Mouse (Mus musculus) ovary, postnatal 36 days (tissue): ENCODE results near the gene 1700092M07Rik.

Source experiments
- DNase-seq: peaks from one replicate; pipeline ENCODE4 v3.0.0; 2022; ENCODE audit warnings: low spot score, mixed read lengths

The 1700092M07Rik gene

DNA sequence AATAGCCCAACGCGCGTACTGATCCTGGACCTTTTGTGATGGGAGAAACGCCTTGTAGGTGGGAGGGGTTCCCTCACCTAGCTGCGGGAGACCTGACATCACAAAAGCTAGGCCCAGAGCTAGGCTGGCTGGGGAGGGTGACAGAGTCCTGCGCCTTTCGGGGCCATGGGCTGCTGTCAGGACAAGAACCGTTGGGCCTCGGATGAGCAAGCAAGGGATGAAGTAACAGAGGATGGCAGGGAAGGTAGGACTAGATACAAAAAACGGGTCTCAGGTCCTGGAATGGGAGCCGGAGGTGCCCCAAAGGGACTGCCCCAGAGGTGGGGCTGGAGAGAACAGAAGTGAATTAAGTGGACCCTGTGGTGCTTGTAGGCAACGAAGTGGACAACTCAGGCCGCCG lies at the start of gene 1700092M07Rik:
1700092M07Rik (plus strand) TSS at position 116 of the 400 bp plus-strand sequence.
- no peak for DNase-seq

DNA sequence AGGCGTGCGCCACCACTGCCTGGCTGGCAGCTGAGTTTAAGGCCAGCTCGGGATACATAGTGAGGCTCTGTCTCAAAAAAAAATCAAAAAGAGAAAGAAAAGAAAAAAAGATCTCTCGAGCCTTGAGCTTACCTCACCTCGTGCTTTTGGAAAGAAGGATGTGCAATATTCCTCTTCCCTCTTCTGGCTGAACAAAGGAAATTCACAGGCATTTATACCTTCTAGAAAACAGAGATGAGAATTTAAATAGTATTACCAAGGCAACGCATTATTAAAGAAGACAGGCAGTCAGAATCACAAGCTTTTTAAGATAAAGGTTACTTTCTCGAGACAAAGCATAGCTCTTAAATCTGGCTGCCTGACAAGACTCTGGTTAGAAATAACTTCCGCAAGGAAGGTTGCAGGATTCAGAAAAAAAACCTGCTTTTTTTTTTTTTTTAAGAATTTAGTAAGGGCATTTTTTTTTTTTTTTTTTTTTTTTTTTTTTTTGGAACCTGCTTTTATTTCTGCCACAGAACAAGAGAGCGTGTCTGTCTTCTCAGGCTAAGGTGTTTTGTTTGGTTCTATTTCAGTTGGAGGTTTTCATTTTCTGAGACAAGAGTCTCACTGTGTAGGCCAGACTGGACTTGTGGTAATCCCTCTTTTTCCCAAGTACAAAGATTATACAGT lies 48.5 kb upstream of the 1700092M07Rik start:
- no peak for DNase-seq

DNA sequence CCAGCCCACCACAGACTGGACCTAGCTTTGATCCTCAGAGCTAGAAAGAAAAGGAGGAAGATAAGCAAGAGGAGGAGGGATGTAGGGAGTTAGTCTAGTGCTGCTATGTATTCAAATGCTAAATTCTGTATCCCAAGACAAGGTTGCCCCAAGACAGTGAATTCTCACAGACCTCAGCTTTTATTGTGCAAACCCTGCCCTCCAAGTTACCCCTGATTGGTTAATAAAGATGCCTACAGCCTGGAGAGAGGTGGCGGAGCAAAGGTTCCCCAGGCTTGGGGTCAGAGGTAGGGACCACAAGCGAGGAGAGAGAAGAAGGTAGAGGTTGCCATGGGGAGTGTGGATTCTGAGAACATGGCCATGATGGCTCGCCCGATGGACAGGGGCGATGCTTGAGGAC lies 47.8 kb upstream of the 1700092M07Rik start:
- DNase-seq = no peak

DNA sequence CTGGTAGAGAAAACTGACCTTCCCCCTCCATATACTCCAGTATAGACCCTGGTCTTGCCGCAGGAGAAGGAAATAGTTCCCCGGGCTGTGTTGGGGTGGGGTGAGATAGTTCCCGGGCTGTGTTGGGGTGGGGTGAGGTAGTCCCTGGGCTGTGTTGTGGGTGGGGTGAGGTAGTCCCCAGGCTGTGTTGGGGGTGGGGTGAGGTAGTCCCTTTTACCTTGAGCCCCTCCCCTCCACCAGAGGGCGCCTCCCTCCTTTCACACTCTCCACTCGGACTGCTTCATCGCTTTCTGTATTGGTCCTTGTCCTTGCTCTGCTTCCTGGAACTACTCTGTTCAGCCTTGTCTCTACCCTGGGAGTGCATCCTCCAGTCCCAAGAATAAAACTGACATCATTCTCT lies 45.2 kb upstream of the 1700092M07Rik start:
- DNase-seq = peak; percentile 53

DNA sequence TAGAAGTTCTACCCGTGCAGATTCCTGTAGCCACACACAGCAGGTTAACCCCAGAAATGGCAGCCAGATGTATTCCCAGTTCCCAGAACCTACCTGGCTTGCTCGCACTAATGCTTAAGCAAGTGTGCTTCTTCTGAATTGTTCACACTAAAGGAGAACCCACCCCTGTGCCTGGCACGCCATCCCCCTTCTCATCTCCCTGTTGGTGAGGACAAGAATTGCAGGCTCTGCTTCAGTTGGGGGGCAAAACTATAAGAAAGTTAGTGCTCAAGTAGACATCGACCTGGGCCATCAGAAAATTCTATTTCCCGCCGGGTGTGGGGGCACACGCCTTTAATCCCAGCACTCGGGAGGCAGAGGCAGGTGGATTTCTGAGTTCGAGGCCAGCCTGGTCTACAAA lies 40.9 kb upstream of the 1700092M07Rik start:
- no peak for DNase-seq

DNA sequence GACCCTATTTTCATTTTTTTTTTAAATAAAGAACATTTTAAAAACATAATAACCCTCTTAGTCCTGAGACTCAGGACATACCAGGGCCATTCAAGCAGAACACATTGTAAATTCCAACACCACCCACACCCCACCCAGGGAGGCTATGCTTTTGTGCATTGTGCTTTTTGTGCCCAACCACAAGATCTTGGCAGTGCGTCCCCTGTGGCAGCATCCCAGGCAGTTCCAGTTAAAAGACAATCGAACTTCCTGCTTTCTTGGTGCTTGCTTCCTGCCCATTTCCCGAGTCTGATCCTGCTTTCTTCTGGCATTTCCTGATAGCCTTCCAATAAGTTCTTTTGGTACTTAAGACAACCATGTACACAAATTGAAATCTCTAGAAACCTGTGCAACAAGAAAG lies 38.1 kb upstream of the 1700092M07Rik start:
- DNase-seq = peak; percentile 26

DNA sequence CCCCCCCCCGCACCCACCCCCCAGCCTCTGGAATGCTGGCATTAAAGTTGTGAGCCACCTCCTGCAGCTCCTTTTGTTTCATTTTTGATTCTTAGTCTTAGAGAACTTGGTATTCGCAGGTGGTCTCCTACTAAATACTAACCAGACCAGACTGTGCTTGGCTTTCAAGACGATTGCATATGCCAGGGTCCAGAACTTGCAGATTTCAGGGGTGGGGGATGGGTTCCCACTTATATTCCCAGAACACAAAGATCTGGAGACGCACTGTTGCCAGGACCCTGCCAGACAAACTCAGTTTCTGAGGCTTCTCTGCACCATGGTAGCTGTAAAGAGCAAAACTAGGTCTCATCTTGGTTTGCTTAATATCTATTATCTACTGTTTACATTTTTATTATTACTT lies 36.9 kb upstream of the 1700092M07Rik start:
- DNase-seq = no peak

DNA sequence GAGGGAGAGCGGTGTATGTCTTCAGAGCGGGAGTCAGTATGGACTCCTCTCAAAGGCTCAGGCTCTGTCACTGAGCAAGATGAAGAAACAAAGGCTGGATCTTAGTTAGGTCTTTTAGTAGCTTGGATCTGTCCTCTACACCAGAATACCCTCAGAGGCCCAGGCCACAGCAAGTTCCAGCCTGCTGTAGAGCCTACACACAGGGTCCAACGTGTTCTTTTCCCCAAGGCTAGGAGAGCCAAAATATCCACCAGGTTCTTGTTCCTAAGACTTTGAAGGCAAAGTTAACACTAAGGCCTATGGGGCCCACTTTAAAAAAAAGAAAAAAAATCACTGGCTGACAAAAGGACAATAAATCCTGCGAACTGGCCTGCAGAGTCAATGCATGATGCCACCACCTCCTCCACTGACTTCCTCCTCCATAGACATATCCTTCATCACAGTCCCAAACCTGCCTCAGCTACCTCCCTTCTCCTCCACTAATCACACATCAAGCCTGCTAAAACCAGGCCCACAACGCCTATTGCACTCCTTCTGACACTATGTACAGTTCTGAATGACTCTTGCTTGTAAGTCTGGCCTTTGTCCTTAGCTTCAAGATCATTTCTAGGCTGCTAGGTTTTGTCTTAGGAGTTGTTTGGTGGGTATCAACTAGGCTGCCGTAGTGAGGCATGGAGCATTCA lies 35.4 kb upstream of the 1700092M07Rik start:
- no peak for DNase-seq

DNA sequence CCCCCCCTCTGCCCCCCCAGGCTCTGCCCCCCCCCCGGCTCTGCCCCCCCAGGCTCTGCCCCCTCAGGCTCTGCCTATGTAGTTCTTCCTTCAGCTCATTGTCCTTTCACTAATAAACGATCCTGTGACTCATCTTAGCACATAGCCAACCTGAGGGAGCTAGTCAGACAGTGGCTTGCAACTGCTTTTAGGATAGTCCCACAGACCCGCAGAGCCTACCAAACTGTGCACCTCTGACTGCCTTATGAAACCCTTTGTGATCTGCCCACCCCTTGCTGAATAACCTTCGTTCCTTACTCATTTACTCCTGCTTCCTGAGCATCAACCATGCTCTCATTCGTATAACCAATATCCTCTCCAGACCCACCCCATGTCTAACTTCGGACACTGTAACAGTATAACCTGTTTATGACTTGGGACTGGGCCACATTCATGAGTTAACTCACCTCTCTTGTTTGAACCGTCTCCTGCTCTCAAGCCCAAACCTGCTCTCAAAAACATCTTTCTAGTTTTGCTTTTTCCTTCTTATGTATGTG lies 34.3 kb upstream of the 1700092M07Rik start:
- DNase-seq = no peak

DNA sequence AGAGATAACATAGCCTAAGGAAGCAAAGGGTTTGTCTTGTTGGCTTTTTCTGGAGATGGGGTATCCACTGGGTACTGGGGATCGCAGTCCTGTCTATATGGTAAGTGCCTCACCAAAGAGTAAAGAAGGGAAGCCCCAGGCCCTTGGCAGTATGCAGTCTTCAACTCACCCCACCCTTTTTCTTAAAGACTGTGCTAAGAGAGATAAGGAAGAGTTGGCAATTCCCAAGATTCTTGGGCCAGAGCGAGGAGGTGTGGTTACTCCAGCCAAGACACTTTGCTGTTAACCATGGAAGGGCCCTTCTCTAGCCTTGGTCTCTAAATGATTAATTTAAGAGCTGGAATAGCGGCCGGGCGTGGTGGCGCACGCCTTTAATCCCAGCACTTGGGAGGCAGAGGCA lies 33.6 kb upstream of the 1700092M07Rik start:
- DNase-seq = no peak

DNA sequence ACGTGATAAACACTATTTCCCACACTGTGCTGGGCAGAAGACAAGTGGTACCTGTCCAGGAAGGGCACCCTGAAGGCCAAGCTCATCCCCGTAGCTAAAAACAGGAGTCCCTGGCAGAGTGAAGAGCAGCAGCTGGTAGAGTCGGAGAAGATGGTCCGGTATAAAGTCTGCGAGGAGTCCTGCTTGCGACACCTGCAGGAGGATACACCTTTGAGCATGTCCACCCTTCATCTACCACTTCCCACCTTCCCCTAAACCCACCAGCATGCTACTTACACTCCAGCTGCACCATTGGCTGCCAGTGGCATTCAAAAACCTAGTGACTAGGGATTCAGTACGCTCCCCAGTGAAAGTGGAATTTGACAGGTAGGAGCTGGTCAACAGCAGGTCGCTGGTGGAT lies 31.6 kb upstream of the 1700092M07Rik start:
- no peak for DNase-seq

DNA sequence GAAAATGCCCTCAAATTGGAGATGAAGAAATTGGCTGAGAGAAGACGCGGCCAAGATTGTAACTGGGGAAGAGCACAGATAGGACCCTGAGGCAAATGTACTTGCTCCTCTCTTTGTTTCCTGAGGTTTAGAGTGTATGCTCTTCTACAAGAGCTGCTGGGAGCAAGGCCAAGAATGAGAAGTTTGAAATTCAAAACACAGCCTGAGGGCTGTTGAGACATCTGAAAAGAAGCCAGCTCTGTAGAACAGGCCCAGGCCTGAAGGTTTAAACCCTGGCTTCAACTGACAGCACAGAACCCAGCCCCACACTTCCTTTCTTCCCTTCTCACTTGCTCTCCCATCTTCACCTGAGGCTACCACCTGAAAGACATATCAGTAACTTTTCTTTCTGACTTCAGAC lies 30.5 kb upstream of the 1700092M07Rik start:
- no peak for DNase-seq

DNA sequence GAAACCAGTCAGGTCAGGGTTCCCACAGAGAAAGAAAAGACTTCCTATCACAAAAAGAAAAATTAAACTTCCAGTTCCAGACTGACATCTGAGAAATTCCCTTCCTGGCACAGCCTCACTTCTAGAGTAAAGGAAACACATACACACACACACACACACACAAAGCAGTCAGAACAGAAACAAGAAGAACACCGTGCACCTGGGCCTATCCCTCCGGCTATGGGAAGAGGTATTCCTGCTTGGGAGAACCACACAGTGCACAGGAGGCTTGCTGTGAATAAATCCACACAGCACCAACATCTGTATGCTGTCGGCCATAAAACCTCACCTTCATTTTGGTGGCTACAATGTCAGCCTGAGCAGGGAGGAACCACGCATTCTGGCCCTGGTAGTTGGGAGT lies 29.0 kb upstream of the 1700092M07Rik start:
- DNase-seq = no peak

DNA sequence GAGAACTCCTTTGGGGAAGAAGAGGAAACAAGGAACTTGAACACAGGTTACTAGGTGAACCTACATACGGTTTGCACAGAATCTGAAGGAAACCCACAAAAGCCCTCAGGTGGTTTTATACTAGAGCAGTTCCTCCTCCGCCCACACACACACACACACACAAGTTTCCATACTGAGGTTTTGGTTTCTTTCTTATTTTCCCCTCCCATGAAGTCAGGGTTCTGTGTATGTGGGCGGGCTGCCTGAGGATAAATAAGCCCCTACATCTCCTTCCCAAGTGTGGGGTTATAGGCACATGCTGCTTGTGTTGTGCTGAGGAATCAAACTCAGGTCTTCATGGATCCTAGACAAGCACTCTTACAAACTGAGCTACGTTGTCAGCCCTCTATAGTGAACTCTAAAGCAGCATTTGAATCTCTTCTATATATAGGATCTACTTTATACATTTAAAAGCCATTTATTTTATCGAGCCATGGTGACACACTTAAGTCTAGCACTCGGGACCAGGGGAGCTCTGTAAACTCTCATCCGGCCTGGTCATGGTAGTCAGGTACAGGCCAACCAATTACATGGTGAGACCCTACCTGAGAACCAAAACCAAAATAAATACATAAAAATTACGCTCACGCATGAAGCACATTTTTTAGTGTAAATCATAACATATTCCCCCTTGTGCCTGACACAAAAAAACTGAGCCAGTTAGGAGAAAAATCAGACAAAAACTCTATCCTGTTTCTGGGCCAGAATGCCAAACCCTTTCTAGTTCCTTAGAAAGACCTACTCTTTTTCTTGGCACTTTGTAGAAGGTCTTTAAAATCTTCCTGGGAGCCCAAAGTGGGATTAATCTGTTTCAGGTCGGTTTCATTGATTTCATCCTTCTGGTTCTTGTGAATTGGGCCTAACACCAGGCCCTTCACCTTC lies 28.3 kb upstream of the 1700092M07Rik start:
- no peak for DNase-seq

DNA sequence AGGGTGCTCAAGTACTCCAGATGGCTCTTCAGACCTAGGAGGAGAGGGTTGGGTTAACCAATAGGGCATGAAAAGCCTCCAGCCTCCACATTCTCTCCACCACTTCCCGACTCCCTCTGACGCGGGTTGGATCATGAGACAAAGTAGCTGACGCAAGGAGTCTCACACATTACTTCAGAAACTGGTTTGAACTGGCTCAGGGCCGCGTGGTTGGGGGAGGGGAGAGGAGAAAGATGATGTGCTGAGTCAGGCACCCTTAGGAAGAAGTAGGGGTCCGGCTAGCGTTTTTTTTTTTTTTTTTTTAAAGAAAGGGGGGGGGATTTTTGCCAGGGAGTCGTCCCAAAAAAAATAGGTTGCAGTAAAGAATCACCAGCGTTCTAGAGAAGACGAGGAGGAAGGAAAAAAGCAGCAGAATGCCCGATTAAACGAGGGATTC lies 27.6 kb upstream of the 1700092M07Rik start:
- peak; percentile 73 for DNase-seq

DNA sequence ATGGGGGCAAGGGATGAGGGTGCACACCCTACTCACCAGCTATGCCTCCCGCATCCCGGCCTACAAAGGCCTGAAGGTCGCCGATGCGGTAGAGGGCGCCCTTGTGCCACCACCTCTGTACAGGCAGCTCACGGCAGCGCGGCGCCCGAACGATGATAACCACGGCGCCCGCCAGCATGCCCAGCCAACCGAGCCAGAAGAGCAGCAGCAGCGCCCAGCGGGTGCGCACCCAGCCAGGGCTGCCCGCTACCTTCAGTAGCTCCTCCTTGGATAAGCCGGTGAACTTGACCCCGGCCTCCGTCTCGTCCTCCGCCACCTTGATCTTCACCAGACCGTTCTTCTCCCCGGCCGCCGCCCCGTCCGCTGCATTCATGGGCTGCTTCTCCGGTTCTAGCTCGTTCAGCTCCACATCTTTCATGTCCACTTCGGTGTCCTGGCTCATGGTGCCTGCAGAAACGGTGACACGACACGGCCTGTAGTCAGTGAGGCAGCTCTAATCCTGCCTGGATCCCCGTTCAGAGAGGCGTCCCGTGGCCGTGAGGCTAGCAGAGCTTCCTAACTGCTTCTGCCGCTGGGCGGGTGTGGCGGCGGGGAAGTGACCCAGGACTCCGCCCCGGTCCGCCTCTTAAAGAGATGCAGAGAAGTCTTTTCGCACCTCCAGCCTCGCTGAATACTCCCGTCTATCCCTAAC lies 27.1 kb upstream of the 1700092M07Rik start:
- peak; percentile 93 for DNase-seq

DNA sequence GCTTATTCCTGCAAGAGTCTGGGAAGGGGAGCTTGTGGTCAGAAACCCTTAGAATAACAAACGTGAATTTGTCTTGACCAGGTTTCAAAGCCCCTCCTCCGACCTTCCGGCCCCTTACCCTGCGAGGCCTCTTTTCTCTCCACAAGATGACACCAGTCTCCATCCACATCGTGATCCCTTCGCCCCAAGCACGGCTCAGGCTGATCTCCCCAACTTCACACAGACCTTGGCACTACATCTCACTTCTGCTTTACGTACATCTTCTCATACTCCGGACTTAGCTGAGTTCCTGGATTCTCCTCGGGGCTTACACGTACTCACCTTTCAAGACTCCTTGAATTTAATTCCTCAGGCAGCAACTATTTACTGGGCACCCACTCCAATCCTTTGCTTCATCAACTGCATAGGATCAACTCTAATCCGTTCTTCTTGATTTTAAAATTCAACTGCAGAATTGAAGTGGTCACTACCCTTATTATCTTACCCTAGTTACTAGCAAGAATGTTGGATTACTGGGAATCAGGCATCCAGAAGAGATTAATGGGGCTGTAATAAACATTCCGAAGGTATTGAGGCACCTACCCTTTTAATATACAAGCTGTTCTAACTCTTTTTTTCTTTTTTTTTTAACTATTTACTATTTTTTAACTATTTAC lies 26.4 kb upstream of the 1700092M07Rik start:
- no peak for DNase-seq

DNA sequence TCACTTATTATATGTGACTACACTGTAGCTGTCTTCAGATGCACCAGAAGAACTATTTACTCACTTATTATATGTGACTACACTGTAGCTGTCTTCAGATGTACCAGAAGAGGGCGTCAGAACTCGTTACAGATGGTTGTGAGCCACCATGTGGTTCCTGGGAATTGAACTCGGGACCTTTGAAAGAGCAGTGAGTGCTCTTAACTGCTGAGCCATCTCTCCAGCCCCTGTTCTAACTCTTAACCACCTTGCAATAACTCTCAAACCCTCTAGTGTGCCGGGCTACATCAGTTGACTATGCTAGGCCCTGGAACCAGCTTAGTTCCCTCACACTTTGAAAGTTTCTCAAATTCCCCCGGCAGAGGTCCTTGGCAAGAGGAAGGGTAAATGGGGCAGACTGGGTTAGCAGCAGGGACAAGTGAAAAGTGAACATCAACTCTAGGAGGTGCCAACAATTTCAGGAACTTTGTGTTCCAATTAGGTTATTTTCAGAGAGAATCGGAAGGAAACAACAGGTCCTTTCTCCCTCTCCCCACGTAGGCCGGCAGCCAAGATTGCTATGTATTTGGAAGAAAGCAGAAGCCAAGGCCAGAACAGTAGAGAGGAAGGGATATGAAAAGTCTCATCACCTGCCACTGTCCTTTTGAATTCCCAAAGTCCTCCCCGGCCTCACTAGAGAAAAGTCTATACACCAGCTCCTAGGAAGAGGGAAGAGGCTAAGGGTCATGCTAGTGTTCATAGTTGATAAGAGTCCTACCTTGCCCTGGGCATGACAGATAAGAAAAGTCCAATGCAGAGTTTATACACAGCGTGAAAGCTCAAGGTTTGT lies 25.7 kb upstream of the 1700092M07Rik start:
- peak; percentile 30 for DNase-seq

DNA sequence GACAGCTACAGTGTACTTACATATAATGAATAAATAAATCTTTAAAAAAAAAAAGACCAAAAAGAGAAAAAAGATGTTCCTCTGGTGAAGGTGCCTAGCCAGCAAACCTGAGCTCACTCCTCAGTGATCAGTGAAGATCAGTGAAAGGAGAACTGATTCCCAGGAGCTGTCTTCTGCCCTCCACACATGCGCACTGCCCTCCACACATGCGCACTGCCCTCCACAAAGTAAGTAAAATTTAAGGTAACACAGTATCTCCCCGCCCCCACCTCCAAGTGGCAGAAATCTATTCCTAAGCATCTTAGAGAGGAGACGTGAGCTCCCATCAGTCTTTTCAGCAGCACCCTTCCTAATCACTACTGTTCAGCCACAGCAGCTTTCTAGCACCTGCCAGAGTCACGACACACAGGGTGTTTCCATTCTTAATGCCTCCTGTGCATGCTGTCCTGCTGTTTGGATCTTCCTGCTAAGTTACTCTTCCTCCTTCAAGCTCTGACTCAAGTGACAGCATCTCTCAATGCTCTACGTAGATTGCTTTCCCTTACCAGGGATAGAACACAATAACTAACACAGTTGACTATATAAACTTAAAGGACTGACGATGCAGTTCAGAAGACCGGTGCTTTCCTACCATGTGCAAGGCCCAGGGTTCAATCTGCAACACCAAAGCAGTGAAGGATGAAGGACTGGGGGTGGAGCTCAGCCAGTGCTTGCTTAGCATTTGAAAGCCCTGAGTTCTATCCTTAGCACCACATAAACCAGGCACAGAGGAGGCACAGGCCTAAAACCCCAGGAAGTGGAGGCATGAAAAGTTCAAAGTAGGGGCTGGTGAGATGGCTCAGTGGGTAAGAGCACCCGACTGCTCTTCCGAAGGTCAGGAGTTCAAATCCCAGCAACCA lies 24.4 kb upstream of the 1700092M07Rik start:
- no peak for DNase-seq
